Mouse (Mus musculus) R1 (cell line): ENCODE data around the gene Inf2.
A peak's percentile ranks its signal among the peaks of the same experiment; 100 is the strongest.

Experiments
- DNase-seq: peaks from one replicate; pipeline ENCODE4 v3.0.0-alpha.2; 2018; ENCODE audit warnings: low read depth, low spot score

The Inf2 gene

DNA sequence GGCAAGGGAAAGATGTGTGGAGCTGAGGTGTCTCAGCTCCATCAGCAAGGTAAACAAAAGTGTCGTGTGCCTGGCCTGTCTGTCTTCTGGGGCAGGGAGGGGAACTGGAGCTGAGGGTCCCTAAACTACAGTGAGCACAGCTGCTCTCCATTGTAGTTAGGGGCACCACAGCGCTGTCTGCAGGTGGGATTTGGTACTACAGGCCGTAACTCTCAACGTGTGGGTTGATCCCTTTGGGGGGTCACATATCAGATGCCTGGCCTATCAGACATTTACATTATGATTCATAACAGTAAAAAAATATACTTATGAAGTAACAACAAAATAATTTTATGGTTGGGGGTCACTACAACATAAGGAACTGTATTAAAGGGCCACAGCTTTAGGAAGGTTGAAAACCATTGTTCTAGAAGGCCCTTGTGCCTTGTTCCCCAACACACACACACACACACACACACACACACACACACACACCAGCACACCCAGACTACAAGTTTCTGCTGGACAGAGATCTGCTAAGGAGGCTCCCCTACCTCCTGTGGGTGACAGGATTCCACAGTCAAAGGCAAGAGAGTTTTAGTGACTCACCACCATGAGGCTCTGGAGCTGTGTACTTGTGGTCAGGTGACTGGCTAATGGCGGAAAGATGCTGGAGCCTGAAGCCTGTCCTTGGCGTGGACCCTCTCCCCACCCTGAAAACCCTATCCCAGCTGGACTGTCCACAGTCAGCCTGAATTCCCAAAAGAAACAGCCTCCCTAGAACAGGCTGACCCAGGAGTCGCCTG, 38.7 kb downstream of the Inf2 start:
- peak; percentile 52 for DNase-seq

DNA sequence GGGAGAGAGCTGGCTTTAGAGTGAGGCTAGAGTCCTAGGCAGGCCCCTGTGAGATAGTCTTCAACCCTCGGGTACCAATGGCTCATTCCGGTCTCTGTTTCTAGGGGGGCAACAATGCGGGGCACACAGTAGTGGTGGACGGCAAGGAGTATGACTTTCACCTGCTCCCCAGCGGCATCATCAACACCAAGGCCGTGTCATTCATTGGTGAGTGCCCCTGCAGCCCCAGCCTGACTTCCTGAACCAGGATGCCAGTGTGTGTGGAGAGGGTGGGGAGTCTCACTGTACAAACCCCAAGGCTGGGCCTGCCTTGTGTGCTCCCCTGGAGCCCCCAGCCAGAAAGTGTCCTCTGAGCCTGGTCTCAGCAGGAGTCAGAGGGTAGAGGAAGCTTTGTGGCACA, 39.6 kb downstream of the Inf2 start:
- DNase-seq, result no peak

DNA sequence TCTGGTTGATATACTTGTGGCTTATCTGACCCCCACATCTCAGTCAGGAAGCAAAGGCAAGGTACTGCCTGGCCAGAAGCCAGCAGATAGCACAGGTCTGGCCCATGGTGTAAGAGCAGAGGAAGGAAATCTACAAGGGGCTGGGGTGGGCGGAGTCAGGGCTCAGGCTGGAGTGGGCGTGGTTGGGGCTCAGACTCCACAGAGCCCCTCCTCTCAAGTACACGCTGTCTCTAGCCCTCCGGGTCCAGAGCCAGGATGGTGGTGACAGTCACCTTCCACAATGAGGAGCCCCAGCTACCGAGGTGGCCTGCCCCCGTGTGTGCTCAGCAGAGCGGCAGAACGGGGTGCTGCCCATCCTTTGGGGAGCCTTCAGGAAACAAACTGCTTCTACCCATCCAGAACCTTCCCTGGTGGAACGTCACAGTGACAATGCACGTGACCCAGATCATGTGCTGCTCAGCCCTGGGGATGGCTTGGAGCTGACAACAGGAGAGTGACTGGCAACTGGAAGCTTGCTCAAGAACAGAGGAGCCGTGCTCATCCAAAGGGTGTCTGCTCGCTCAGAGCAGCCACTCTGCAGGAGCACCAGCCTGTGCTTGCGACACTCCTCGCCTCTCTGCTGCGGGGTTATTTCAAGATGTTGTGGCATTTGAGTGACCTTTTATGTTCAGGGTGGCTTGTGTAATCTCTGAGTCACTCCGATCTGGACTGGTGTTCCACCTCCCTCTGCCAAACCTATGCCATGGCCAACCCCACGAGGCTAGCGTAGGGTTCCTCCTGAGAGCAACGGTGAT, 40.5 kb downstream of the Inf2 start:
- DNase-seq, result peak; percentile 84

DNA sequence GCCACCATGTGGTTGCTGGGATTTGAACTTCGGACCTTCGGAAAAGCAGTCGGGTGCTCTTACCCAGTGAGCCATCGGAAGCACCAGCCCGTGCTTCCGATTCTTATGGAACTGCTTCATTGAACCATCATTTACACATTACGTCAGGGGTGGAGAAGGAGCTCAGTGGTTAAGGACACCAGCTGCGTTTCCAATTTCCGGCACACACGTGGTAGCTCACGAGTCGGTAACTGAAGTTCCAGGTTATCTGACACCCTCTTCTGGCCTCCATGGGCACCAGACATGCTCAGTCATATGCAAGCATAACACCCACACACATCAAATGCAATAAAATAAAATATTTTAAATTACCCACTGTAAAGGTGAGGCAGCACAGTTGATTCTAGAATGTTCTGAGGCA, 41.4 kb downstream of the Inf2 start:
- peak; percentile 42 for DNase-seq

DNA sequence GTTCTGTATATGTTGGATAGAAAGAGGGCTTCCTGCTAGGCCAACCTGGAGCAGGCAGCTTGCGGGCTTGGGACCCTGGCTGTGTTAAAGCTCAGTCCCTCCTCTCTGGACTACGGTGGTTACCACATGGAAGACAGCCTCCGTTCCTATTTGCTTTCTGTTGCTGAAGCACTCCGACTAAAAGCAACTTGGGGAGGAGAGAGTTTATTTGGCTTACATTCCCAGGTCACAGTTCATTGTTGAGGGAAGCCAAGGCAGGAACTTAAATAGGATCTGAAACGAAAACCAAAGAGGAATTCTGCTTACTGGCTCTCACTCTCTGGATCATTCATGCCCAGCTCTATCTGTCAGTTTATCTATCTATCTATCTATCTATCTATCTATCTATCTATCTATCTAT, 42.2 kb downstream of the Inf2 start:
- DNase-seq, result no peak

DNA sequence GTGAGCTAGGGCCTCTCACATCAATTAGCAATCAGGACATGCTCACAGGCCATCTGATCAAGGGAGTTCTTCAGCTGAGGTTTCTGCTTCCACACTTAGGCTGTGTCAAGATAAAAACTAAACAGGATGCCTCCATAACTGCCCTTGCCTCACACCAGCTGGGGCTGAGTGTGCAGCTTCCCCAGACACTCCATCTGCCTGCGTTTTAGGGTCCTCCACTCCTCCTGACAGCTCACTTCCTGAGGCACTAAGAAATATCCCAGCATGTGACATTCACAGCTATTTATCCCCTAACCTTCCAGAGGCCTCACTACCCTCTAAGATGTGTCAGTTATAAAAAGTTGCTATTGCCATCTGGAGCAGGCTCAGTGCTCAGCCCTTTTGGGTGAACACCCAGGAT, 42.9 kb downstream of the Inf2 start:
- DNase-seq, result no peak

DNA sequence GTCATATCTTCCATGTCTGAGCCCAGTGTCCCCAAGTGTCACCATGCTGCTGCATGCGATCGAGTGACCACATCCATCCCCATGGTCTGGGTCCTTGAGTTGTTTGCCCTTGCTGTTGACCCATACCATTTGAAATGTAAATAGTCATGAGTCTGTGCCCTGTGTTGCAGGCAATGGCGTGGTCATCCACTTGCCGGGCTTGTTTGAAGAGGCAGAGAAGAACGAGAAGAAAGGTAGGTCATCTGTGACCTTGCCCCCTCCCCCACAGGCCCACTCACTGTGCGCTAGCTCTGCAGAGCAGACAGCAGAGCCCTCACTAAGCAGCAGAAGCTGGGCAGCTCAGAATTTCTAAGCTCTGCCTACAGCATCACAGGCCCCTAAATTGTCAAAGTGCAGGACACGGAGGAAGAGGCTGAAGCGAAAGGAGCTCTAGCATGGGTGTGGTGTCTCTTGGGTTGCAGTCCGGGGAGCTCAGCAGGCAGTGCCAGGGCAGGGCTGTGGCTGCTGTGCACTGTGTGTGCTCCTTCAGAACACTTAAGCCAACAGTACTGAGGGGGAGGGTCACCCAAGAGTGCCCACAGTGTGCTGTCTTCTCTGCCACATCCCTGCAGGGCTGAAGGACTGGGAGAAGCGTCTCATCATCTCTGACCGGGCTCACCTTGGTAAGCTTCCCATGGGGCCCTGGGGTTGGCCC, 43.6 kb downstream of the Inf2 start:
- DNase-seq, result no peak

DNA sequence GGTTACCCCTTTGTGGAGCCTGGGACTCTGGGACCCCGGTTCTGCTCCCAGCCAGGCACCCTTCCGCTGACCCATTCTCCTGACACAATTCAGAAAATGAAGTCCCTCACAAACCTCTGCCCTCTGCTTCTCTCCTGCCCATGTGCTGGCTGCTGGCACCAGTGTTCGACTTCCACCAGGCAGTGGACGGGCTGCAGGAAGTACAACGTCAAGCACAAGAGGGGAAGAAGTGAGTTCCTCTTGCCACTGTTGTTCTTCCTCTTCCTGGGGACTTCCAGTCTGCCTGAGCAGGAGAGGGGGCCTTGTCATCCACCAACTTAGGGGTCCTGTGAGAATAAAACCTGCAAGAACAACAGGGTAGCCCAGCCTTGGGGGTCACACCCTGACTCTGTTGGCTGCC, 44.3 kb downstream of the Inf2 start:
- DNase-seq, result no peak

DNA sequence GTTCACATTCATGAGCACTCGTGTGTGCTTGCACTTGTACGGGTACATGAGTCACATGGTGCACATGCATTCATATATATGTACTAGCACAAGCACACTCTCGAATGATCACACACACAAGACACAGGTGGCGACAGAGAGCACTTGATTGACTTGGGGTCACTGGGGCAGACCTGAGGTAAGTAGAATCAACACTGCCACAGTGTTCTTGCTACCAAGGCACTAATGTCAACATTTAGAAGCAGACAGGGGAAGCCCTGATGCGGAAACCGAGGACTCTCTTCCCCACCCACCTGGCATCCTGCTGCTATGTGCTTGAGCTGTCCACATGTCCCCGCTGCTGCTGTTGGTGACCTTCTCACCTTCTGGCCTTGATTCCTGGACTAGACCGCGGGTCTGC, 45.1 kb downstream of the Inf2 start:
- no peak for DNase-seq

DNA sequence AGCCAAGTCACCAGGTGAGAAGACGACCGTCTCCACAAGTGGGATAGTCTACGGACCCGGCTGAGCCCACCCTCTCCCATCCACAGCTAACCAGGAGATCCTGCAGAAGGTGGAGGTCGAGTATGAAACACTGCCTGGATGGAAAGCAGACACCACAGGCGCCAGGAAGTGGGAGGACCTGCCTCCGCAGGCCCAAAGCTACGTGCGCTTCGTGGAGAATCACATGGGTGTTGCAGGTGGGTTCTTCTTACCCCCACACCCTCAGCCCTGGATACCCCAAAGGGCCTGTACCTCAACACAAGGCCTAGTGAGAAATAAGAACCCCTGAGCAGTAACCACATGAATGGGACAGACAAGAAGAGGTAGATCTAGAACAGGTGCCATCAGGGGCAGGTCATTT, 50.9 kb downstream of the Inf2 start:
- no peak for DNase-seq

DNA sequence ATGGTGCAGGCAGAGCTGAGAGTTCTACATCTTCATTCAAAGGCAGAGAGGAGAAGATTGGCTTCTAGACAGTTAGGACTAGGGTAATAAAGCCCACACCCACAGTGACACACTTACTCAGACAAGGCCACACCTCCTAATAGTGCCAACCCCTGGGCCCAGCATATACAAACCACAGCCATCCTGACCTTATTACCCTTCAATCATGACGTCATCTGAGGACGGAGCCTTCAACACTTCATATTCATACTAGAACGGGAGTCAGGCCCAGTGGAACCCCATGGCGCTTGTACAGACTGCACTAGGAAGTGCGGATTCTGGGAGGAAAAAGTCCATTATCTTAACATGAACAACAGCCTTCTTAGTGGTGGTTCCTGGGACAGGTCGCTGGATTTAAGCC, 54.5 kb downstream of the Inf2 start:
- no peak for DNase-seq

DNA sequence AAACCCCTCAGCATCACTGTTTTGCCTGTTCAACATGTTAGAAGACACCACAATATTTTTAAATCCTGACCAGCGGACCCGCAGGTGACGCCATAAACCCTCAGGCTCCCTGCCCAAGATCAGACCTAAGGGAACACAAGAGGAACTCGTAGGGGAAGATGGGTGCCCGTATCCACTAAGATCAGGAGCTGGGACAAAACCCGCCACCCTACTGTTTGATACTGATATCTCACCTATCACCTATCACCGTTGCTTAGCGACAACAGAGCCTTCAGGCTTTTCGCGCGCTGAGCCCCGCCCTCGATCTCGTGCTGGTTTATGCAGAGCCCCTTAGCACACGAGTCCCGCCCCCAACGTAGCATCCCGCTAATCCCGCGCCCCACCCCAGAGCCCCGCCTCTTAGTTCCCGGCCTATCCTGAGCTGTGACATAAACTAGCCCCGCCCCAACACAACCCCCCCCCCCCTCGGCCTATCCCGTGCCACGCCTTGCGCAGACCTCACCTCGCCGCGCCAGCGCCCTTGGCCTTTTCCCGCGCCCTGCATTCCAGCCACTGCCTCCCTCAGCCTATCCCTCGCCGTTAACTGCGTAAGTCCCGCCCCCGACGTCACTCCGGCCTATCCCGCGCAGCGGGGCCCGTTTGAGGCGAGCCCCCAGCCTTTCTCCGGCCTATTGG, 55.7 kb downstream of the Inf2 start, which contains the start of gene Siva1:
Gene Siva1 (plus strand): TSS at position 500 of the 675 bp plus-strand sequence.
- DNase-seq, result peak; percentile 99

DNA sequence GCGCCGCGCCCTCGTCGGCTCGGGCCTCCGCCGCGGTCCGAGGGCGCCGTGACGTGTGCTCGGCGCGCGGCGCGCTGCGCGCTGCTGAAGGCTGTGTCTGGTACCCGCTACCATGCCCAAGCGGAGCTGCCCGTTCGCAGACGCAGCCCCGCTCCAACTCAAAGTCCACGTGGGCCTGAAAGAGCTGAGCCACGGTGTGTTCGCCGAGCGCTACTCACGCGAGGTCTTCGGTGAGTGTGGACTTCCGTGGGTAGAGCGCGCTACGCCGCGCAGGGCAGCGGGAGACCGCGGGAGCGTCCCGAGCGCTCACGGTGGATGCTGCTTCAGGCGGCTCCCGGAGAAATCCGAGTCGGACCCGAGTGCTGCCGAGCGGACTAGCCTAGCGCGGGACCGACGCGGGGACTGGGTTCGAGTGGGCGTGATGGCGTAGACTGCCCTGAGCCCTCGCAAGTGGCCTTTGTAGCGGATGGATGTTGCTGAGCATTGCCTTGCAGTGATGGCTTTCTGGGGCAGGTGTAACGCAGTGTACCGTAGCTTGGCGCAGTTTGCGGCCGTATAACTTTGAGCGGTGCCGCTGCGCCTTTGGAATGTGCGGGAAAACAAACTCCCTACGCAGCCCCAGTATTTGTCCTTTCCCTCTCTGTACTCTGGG, 56.4 kb downstream of the Inf2 start:
- peak; percentile 51 for DNase-seq

DNA sequence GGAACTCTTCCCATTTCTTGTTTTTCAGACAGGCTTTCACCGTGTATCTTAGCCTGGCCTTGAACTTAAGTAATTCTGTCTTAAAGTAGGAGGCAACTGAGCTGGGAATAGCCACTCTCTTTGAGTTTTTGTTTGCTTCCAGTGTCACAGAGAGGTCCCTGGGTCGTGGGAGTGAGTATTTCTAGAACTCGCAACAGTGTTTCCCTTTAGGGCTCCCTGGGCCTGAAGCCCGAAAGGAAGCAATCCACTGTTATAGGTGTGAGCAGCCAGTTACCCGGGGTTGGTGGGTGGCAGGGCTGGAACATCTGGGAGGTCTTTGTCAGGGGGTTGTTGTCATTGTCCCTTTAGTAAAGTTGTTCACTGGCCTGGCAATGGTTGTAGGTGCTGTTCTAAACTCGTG, 57.6 kb downstream of the Inf2 start:
- DNase-seq, result no peak

DNA sequence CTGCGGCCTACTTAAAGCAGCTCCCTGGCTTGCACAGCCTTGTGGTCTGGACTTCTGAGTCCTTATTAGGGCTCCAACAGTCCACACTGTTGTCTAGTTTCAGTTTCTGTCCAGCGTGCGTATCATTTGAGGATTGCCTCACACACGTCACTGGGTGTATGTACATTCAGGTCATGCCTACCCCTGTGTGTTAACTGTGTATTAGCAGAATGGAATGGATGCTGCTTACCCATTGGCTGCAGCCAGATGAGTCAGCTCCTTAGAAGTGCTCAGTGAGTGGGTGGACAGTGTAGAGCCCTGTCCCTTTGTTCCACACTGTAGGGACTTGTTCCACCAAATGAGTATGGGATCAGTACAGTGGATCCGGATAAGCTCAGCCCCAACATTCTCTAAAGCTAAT, 59.5 kb downstream of the Inf2 start:
- DNase-seq, result no peak

DNA sequence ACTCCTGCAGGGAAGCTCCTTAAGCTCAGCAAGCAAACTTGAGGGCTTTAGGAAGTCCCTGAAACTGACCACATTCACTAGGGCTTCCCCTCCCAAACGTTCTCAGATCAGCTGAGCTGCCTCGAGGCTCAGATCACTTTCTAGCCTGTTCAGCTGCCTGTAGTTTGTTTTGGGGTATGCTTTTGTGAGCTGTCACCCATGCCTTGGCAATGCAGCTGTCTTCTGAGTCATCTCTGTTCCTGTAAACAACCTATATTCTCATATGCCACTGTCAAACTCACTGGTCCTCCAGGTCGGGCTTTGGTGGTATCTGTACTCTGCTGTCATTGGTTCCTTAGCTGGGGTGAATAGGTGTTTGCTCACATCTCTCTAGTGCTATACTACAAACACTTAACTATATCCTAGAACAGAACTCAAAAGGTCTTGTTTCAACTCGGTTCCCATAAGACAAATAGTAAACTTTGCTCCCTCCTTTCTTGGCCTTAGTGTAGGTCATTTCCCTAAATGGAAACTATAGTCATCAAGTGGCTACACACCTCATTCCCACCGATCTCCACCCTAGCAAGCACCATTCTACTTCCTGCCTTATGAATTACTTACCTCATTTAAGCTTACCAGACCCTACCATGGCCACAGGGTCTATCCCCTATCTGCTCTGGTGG, 63.3 kb downstream of the Inf2 start:
- no peak for DNase-seq

DNA sequence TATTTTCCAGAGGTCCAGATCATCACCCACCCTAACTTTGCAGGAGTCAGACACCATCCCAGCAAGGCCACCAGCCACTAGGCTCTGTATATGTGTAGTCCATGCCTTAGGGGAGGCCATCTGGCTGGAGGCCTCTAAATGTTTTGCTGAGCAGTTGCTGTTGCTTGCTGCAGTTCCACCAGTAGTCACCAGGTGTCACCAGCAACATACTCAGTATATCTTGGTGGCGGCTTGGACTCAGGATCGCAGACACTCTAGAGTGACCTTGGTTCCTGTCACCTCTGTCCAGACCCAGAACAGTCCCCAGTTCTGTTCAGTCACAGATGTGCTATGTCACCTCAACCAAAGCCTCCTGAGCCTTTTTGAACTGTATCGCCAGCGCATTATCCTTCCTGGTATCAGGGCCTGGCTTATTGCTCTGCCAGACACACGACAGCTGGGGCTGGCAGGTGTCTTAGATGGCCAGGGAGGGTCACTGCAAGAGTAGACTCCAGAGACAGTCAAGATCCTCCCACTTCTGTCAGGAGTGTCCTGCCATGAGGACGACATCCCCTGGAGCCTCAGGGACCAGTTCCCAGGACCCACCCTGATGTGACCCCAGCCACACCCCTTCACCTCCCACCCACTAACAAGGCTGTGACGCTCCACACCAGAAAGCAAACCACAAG, 64.7 kb downstream of the Inf2 start:
- peak; percentile 81 for DNase-seq

DNA sequence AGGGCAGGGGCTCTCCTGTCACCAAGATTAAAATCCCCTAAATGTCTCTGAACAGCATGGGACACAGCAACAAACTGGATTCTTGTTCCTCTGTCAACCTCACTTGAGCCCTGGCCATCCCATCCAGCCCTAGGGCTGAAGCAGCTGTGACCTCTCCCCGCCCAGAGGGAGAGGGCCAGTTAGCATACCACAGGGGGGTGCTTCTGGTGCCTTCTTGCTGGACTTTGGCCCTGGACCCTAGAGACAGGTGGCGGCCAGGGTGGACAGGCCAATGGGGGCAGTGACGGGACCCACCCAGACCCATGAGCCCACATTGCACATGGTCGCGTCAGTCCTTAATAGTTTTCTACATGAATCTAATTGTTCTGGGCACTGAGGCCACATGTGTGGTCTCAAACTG, 65.5 kb downstream of the Inf2 start:
- no peak for DNase-seq

DNA sequence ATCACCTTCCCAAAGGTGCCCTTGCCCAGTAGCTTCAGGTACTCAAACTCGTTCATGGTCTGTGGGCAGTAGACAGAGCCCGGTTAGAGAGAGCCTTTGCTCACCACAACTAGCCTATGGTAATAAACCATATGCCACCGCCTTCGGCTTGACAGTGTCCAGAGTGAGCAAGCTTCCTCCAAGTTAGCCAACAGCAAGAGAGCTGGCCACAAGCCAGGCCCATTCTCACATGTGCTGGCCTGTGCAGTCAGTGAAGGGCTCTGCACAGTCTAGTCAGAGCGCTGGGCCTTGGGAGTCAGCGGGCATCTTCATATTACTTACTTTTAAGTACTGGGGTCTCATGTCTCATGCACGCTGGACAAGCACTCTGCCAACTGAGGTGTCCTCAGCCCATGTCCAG, 70.0 kb downstream of the Inf2 start:
- no peak for DNase-seq

DNA sequence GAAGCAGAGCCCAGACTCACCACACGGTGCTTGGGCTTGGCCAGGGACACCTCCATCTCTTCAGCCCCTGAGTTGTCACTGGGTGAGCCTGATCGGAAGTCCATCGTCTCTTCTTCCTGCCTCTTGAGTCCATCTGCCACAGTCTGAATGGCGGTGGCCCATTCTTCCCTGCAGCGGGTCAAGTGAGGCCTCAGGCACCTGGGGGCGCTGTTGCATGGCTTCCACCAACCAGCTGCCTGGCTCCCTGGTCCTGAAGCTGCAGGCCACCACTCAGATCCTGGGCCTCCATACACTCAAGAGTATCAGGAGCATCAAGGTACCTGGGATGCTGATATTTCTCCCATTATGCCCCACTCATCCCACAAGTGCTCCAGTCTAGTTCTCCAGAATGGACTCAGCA, 70.5 kb downstream of the Inf2 start:
- peak; percentile 41 for DNase-seq
